Mouse (Mus musculus) testis, postnatal 14 days (tissue): ENCODE data around the gene Gja1.
A peak's percentile ranks its signal among the peaks of the same experiment; 100 is the strongest.
"Not testable (repeated sequence)": the region's sequence is repeated elsewhere in the genome, so short reads cannot be mapped to it uniquely, and the experiment has no call there.

ENCODE experiments used
- DNase-seq: peaks from one replicate; pipeline ENCODE4 v3.0.0; 2021; ENCODE audit warnings: low spot score

Gene Gja1

GRCm38 (mm10) chr10:56377097-56377965 lies at the start of gene Gja1:
TSS of gene Gja1 (plus strand) at chr10:56377330.
- DNase-seq: peak; percentile 76

GRCm38 (mm10) chr10:56338851-56339489 lies 38.2 kb upstream of the Gja1 start:
- peak; percentile 76 for DNase-seq

- DNase-seq: no peak
These were observed 16.7 kb upstream of the Gja1 start for GRCm38 (mm10) chr10:56360472-56360871.

- peak; percentile 48 for DNase-seq
These were observed 8.1 kb upstream of the Gja1 start for GRCm38 (mm10) chr10:56369073-56369472.

- no peak for DNase-seq
These were observed 4.0 kb upstream of the Gja1 start for GRCm38 (mm10) chr10:56373021-56373720.

GRCm38 (mm10) chr10:56374169-56374568 lies 3.0 kb upstream of the Gja1 start:
- no peak for DNase-seq

- DNase-seq: no peak
These were observed 1.1 kb upstream of the Gja1 start for GRCm38 (mm10) chr10:56375906-56376468.

DNA sequence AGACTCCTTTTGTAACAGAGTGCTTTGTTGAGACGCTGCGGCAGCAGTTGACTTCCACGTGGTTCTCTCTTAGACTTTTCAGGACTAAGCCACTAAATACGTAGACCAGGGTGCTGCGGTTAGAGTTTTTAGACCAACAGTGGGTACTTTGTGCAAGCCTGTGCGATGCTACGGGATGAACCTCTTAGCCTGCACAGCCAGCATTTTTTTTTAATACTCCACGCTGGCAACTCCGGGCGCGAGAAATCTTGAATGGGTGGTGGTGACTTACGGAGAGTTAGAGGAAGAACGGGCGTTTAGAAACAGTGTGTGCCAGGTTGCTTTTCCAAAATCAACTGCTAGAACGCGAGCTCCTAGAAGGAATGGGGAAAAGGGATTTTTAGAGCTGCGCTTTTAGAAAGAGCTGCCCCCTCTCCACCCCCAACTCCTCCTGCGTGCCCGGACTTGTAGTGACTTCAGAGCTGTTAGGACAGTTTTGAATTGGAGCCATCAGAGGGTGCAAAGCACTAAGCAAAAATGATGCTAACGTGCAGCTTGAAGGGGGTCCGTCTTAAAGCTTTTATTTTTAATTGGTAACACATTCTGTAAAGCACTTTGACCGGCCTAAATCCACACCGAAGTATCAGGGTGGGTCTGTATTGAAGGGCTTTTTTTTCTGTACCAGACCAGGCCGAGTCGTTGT lies 977 bp downstream of the Gja1 start:
- no peak for DNase-seq

GRCm38 (mm10) chr10:56378648-56379254 lies 1.6 kb downstream of the Gja1 start:
- no peak for DNase-seq

GRCm38 (mm10) chr10:56379720-56380119 lies 2.6 kb downstream of the Gja1 start:
- DNase-seq: no peak

GRCm38 (mm10) chr10:56385195-56386109 lies 8.3 kb downstream of the Gja1 start:
- DNase-seq: no peak

DNA sequence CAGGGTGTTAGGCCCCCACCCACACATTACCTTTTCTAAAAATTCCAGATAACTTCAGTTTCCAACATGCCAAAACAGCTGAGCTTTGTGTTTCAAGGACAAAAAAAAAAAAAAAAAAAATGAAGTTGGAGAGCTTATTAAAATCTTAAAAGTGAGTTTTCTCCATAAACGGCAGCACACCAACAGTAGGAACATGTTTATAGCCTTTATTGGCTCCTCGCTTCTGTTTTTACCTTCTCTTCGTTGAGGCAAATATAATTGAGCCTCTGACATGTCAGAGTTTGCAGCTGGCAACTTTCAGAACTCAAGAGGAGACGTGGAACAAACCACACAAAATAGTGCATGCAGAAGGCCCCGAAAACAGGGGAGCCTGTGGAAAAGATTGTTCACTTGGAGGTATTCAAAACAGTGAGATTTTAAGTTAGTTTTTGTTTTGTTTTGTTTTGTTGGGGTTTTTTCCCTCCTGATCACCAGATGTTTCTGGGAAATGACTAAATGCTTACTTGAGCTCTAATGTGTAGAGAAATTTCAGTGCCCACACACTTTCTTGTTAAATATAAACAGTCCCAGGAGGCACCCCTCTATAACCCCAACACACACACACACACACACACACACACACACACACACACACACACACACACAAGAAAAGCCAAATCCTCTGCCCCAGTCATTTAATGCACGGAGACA lies 16.1 kb downstream of the Gja1 start:
- no peak for DNase-seq

DNA sequence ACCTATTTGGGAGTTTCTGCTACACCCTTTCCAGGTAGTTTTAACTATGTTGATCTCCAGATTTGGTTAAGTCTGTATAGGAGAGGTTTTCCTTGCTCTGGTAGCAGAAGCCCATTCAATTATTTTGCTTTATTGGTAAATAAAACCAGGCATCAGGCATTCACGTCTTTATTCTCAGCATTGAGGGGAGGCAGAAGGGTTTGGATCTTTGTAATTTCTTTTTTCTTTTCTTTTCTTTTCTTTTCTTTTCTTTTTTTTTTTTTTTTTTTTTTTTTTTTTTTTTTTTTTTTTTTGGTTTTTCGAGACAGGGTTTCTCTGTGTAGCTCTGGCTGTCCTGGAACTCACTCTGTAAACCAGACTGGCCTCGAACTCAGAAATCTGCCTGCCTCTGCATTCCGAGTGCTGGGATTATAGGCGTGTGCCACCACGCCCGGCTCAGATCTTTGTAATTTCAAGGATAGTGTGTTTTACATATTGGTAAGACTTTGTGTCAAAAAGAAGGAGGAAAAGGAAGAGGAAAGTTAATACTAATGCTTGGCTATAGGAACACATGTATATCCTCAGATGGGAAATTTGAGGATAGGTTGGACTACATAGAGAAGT lies 16.8 kb downstream of the Gja1 start:
- DNase-seq: not testable (repeated sequence)

- no peak for DNase-seq
These were observed 20.7 kb downstream of the Gja1 start for GRCm38 (mm10) chr10:56397875-56398274.

- no peak for DNase-seq
These were observed 21.2 kb downstream of the Gja1 start for GRCm38 (mm10) chr10:56398310-56398709.

DNA sequence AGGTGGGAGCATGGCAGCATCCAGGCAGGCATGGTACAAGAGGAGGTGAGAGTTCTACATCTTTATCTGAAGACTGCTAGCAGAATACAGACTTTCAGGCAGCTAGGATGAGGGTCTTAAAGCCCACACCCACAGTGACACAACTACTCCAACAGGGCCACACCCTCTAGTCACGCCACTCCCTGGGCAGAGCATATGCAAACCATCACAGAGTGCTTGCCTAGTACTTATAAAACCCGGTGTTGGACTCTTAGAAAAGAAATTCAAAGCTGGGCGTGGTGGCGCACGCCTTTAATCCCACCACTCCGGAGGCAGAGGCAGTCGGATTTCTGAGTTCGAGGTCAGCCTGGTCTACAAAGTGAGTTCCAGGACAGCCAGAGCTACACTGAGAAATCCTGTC lies 24.3 kb downstream of the Gja1 start:
- DNase-seq: not testable (repeated sequence)

DNA sequence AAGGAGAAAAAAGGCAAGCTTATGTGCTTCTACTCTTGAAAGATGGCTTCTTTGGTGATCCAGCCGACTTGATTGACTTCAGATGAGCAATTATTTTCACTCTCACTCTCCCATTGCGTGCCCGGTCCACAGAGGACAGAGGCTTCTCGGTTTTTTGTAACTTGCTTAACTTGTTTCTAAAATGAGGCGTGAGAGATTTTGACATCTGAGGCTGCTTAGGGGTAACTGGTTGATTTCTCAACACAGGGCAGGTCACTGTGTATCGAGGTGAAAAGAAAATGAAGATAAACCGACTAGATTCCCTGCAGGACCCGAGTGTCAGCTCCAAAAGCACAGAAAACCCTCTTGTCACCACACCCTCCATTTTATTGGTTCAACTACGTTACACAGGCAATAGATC lies 28.8 kb downstream of the Gja1 start:
- DNase-seq: no peak

DNA sequence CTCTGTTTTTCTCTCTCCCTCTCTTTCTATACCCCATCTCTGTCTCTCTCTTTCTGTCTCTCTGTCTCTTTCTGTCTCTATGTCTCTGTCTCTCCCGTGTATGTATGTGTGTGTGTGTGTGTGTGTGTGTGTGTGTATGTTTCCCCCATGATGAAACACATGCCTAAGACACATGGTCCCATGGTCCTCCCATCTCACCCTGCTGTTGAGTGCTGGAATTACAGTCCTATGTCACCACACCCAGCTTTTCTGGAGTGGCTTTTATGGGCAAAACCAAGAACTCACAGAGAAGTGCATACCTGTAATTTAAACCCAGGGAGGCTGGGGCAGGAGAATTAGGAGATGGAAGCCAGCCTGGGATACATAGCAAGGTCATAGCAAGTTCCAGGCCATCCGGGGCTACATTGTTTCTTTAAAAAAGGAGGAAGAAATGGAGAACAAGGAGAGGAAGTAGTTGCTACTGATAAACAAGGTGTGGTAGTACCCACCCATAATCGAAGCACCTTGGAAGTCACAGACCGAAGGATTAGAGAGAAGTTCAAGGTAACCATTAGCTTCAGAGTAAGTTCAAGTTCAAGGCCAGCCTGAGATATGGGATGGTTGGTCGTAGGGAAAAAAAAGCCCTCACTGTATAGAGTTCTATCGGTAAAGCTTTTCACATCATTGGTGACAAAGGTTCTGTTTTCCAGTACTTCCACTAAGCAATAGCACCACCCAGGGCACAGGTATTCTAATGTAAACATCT lies 29.4 kb downstream of the Gja1 start:
- no peak for DNase-seq
